Mouse (Mus musculus): ENCODE results near the gene Ate1. TPM values are rescaled to one million over a fixed set of nuclear protein-coding genes. Genes with fewer than 3 reads are reported as not detected.
"Not testable (repeated sequence)": the region's sequence is repeated elsewhere in the genome, so short reads cannot be mapped to it uniquely, and the experiment has no call there.

The Ate1 gene
- polyA plus RNA-seq, 1 experiment = 2.4 TPM

DNA sequence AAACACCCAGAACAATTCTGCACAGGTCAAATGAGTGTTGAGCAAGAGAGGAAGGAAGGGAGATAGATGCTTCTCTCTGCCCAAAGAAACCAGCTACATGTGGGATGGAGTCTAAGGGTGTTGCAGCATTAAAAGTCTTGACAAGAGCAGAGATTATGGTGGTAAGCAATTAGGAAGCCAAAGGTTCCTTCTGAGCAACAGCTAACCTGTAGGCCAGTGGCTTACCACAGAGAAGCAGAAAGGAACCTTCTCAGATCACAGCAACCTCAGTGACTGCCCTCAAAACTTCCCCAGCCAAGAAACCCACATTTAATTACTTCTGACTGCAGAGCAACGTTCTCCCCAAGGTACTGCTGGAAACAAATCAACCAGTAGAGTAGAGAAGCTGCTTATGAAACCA lies 18.7 kb downstream of the Ate1 start:
- peaks cover 22% of the 10 kb centered on the region for H3K4me1 ChIP-seq
- H3K4me3 ChIP-seq (replicated peaks) = no peak overlapping the region
- H3K27me3 ChIP-seq (replicated peaks) = no peaks in the 10 kb centered on the region
- H3K9me3 ChIP-seq = no peaks in the 10 kb centered on the region
- H3K36me3 ChIP-seq (replicated peaks; ENCODE audit: low read length) = peaks cover 71% of the 10 kb centered on the region
- TF ChIP-seq FLI1 (IDR thresholded peaks at IDR 0.05; ENCODE audit: low read length) (no peak), GATA1 (IDR thresholded peaks at IDR 0.05; ENCODE audit: borderline replicate concordance, low read length) (no peak)

DNA sequence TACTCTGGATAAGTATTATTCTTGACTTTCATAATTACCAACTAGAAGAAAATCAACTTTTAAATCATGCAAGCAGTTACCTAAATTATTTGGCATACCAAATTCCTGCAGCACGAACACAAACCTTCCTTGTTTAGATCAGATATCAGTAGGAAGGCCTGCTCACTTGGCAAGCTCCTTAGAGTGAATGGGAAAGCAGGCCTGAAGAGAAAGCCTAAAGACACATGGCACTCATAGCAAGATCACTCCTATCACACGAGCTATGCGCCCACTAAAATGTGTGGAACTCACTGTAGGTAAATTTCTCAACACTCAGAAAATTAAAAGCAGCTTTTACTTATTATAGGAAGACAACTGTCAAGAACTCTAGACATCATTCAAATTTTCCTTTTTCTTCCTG lies 26.8 kb downstream of the Ate1 start:
- peaks cover 56% of the 10 kb centered on the region for H3K36me3 ChIP-seq (replicated peaks; ENCODE audit: low read length)
- no peaks in the 10 kb centered on the region for H3K27me3 ChIP-seq (replicated peaks)
- H3K4me3 ChIP-seq (replicated peaks) = no peak overlapping the region
- H3K4me1 ChIP-seq = peaks cover 24% of the 10 kb centered on the region
- TF ChIP-seq FLI1 (IDR thresholded peaks at IDR 0.05; ENCODE audit: low read length) = no peak
- TF ChIP-seq GATA1 (IDR thresholded peaks at IDR 0.05; ENCODE audit: borderline replicate concordance, low read length) = no peak
- no peaks in the 10 kb centered on the region for H3K9me3 ChIP-seq

DNA sequence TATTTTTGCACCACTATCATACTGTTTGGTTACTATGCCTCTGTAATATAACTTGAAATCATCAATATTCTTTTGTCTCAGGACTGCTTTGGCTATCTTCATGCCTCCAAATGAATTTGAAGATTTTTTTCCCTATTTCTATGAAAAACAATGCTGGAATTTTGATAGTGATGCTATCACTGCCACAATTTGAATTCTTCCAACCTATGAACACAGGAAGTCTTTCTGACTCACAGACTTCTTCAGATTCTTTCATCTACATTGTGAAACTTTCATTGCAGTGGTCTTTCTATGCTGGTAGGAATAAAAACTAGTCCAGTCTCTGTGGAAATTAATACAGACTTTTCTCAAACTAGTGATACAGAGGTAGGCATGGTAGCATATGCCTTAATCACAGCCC lies 28.1 kb downstream of the Ate1 start:
- Histone ChIP-seq H3K4me3 (replicated peaks) (no peak overlapping the region), H3K27me3 (replicated peaks) (no peaks in the 10 kb centered on the region), H3K4me1 (peaks cover 15% of the 10 kb centered on the region), H3K9me3 (no peaks in the 10 kb centered on the region), H3K36me3 (replicated peaks; ENCODE audit: low read length) (peaks cover 56% of the 10 kb centered on the region)
- TF ChIP-seq FLI1 (IDR thresholded peaks at IDR 0.05; ENCODE audit: low read length) (no peak), GATA1 (IDR thresholded peaks at IDR 0.05; ENCODE audit: borderline replicate concordance, low read length) (no peak)

DNA sequence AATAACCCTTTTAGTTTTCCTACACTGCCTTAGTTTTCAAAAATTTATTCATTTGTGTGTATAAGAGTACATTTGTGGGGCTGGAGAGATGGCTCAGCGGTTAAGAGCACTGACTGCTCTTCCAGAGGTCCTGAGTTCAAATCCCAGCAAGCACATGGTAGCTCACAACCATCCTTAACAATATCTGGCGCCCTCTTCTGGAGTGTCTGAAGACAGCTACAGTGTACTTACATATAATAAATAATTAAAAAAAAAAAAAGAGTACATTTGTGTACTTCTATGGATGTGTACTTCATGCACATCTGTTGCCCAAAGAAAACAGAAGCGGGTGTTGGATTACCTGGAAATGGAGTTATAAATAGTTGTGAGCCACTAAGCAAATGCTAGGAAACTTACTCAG lies 41.2 kb downstream of the Ate1 start:
- H3K27me3 ChIP-seq (replicated peaks); H3K9me3 ChIP-seq; H3K4me3 ChIP-seq (replicated peaks); H3K4me1 ChIP-seq: not testable (repeated sequence)
- H3K36me3 ChIP-seq (replicated peaks; ENCODE audit: low read length) = peaks cover 54% of the 10 kb centered on the region

DNA sequence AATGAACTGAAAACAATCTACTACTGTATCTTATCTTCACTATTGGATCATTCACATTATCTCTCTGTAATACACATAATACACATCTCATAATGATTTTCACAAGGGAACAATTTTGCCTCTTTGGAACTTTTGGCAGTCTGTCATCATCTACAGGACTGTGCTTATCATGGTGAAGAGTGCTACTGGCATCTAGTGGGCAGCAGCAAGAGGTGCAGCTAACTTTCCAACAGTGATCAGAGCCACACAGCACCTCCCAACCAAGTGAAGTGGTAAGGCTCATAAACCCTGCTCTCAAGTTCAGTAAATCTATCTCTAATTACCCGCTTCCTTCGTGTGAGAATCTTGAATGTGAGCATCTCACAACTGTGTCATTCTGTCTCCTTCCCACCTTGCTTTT lies 44.2 kb downstream of the Ate1 start:
- no peak overlapping the region for H3K4me3 ChIP-seq (replicated peaks)
- no peaks in the 10 kb centered on the region for H3K9me3 ChIP-seq
- TF ChIP-seq GATA1 (IDR thresholded peaks at IDR 0.05; ENCODE audit: borderline replicate concordance, low read length) (no peak), FLI1 (IDR thresholded peaks at IDR 0.05; ENCODE audit: low read length) (no peak)
- H3K36me3 ChIP-seq (replicated peaks; ENCODE audit: low read length) = peaks cover 64% of the 10 kb centered on the region
- H3K4me1 ChIP-seq = peaks cover 8% of the 10 kb centered on the region; the same call in 1 of the 2 replicates
- no peaks in the 10 kb centered on the region for H3K27me3 ChIP-seq (replicated peaks)

DNA sequence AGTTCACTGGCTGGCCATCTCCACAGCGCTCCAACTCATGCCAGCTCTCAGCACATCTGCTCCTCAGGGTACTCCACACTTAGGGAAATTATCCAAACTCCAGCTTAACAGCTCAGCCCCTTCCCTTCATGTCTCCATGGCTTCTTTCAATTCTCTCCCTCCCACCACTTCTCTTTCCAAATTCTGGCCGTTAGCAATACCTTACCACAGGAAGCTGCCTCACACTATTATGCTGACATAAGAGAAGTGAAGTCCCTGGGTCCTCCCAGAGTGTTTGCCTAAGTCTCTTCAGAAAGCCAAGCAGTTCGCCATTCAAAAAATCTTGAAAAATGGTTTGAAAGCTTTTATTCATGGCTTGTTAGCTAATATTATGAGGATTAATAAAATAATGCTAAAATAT lies 46.3 kb downstream of the Ate1 start:
- Histone ChIP-seq H3K36me3 (replicated peaks; ENCODE audit: low read length) (peaks cover 61% of the 10 kb centered on the region), H3K4me1 (peaks cover 8% of the 10 kb centered on the region; the same call in 1 of the 2 replicates), H3K27me3 (replicated peaks) (no peaks in the 10 kb centered on the region), H3K9me3 (no peaks in the 10 kb centered on the region), H3K4me3 (replicated peaks) (no peak overlapping the region)
- TF ChIP-seq GATA1 (IDR thresholded peaks at IDR 0.05; ENCODE audit: borderline replicate concordance, low read length) = no peak

DNA sequence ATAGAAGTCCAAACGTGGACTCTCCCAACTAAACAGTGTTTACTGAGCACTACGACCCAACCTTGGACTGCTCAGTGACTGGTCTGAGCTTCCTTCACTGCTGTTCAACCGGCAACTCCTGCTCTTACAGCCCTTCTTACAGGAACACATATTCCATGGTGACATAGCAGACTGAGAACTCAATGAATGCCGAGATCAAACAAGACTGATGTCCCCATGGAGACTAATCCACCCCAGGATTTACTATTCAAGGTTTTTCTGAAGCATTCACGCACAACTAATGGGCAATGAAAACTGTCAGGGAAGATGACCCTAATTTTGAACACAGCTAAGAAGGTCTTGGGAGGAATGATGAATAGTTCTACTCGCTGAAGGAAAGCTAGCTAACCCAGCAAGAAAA lies 47.5 kb downstream of the Ate1 start:
- Histone ChIP-seq H3K4me3 (replicated peaks) (no peak overlapping the region), H3K9me3 (no peaks in the 10 kb centered on the region), H3K36me3 (replicated peaks; ENCODE audit: low read length) (peaks cover 59% of the 10 kb centered on the region), H3K4me1 (peaks cover 8% of the 10 kb centered on the region; the same call in 1 of the 2 replicates), H3K27me3 (replicated peaks) (no peaks in the 10 kb centered on the region)
- TF ChIP-seq GATA1 (IDR thresholded peaks at IDR 0.05; ENCODE audit: borderline replicate concordance, low read length) (no peak), FLI1 (IDR thresholded peaks at IDR 0.05; ENCODE audit: low read length) (no peak)

DNA sequence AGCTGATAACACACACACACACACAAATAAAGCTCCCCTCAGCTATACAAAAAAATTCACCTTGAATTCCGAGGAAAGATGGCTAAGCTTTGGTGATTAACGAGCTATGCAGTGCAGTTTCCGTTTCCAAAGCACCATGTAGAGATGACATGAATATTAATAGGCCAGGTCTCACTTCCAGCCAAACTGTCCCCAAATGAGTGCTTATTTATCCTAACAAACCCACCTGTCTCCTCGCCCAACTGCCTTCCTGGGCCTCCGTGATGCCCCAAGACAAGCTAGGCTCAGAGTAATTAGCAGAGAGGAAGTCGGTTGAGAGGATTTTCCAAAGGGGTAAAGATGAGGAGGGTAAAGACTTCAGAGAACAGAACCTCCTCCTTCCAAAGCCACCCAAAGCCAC lies 49.1 kb downstream of the Ate1 start:
- peaks cover 6% of the 10 kb centered on the region for H3K4me1 ChIP-seq
- H3K36me3 ChIP-seq (replicated peaks; ENCODE audit: low read length) = peaks cover 57% of the 10 kb centered on the region
- no peak overlapping the region for H3K4me3 ChIP-seq (replicated peaks)
- H3K27me3 ChIP-seq (replicated peaks) = no peaks in the 10 kb centered on the region
- H3K9me3 ChIP-seq = no peaks in the 10 kb centered on the region
- no peak for TF ChIP-seq FLI1 (IDR thresholded peaks at IDR 0.05; ENCODE audit: low read length)
- no peak for TF ChIP-seq GATA1 (IDR thresholded peaks at IDR 0.05; ENCODE audit: borderline replicate concordance, low read length)

DNA sequence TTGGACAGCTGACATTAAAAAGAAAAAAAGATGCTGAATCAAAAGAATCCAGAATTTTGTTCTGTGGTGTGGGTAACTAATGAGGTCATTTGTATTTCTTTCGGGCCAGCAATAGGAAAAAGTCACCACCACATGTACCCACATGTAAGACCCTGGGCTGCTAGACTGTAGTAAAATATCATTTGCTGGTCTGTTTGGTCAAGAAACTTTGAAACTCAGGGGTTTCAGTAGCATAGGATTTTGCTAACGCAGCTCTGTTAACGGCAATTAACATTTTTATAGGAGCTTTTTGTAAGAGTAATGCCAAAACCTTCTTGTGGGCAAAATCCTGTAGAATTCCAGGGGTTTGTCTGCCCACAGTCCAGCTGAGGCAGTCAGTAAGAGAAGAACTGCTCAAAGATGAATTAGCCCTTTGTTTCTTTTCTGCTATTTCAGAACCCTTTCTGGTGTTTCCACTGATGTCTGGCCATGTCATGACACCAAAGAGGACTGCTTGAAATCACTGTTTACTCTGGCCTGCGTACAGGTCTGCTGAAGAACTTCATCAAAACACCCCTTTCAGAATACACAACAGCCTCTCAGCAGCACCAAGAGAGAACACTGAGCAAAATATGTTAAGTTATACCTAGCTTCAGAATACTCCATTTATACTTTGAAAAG lies 64.5 kb downstream of the Ate1 start:
- Histone ChIP-seq H3K4me3 (replicated peaks) (no peak overlapping the region), H3K4me1 (peaks cover 12% of the 10 kb centered on the region; the same call in 1 of the 2 replicates), H3K9me3 (no peaks in the 10 kb centered on the region), H3K27me3 (replicated peaks) (no peaks in the 10 kb centered on the region), H3K36me3 (replicated peaks; ENCODE audit: low read length) (peaks cover 71% of the 10 kb centered on the region)
- TF ChIP-seq FLI1 (IDR thresholded peaks at IDR 0.05; ENCODE audit: low read length) = no peak
- TF ChIP-seq GATA1 (IDR thresholded peaks at IDR 0.05; ENCODE audit: borderline replicate concordance, low read length) = no peak

DNA sequence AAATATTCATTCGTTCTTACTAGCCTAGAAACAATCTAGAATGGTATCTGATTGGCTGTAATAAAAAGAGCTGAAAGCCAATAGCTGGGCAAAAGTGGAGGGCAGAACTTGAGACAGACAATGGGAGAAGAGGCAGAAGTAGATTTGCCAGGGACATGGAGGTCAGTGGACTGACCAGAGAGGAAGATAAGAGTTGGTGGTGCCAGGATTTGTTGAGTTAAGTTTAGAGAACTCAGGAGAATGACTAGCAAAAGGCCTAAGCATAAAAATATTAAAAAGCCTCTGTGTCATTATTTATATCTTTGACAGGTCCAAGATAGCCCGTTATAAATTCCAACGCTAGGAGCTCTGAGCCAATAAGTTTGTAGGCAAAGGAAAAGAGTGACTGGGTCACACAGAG lies 65.9 kb downstream of the Ate1 start:
- no peaks in the 10 kb centered on the region for H3K27me3 ChIP-seq (replicated peaks)
- H3K9me3 ChIP-seq = no peaks in the 10 kb centered on the region
- peaks cover 78% of the 10 kb centered on the region for H3K36me3 ChIP-seq (replicated peaks; ENCODE audit: low read length)
- H3K4me1 ChIP-seq = peaks cover 12% of the 10 kb centered on the region; the same call in 1 of the 2 replicates
- no peak for TF ChIP-seq FLI1 (IDR thresholded peaks at IDR 0.05; ENCODE audit: low read length)
- no peak for TF ChIP-seq GATA1 (IDR thresholded peaks at IDR 0.05; ENCODE audit: borderline replicate concordance, low read length)
- no peak overlapping the region for H3K4me3 ChIP-seq (replicated peaks)

DNA sequence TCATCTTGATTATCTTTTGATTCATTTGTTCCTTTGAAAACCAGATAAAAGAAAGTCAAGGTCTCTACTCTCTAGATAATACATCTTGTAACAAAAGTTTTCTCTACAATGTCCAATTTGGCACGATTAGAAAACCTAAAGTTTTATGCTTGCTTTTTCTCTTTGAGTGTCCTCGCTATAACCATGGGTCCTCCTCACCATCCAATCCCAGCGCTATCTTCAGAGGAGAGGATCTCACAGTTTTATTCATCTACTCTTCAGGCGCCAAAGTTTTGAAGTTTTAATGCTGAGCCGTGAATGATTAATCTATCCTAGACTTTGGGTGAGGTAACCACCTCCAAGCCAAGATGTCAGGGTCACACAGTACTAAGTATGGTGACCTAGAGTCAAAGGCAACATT lies 84.4 kb downstream of the Ate1 start:
- TF ChIP-seq FLI1 (IDR thresholded peaks at IDR 0.05; ENCODE audit: low read length) (no peak), GATA1 (IDR thresholded peaks at IDR 0.05; ENCODE audit: borderline replicate concordance, low read length) (no peak)
- Histone ChIP-seq H3K9me3 (no peaks in the 10 kb centered on the region), H3K4me3 (replicated peaks) (no peak overlapping the region), H3K27me3 (replicated peaks) (no peaks in the 10 kb centered on the region), H3K36me3 (replicated peaks; ENCODE audit: low read length) (peaks cover 30% of the 10 kb centered on the region), H3K4me1 (peaks cover 14% of the 10 kb centered on the region)

All from megakaryocyte, embryonic 14.5 days (primary cell).